In genomic region chr9:100560251-100560890, GRCm38 (mm10) we compare ENCODE assay signal across 17 mouse cellular contexts. TPM values are rescaled to one million over a fixed set of nuclear protein-coding genes. Genes with fewer than 3 reads are reported as not detected.
DNase-seq lines count a peak whose midpoint lies in the region; ATAC-seq and TF ChIP-seq lines count a peak whose summit lies in the region.
"Had no signal": no experiment of that assay in that cellular context is flagged by ENCODE, and none has a peak within 500 bp of the region (broad histone marks: within the 10 kb centered on the region; RNA-seq: fewer than 3 reads in every experiment).

No protein-coding gene starts in this region.

- no peak overlapping the region for H3K27ac ChIP-seq in midbrain, postnatal 0 days (ENCODE audit: low read depth, low read length)
- H3K27ac ChIP-seq in midbrain, embryonic 13.5 days: no peak overlapping the region
- H3K27ac ChIP-seq: embryonic facial prominence, embryonic 13.5 days; hindbrain, embryonic 14.5 days; limb, embryonic 15.5 days; stomach, postnatal 0 days had no signal

- no peaks in the 10 kb centered on the region for H3K9me3 ChIP-seq in midbrain, postnatal 0 days (ENCODE audit: low read length)
- H3K9me3 ChIP-seq in midbrain, embryonic 13.5 days: no peaks in the 10 kb centered on the region
- H3K9me3 ChIP-seq: embryonic facial prominence, embryonic 13.5 days; G1E; limb, embryonic 15.5 days had no signal

- H3K4me3 ChIP-seq in midbrain, postnatal 0 days (ENCODE audit: low read depth, low read length): no peak overlapping the region
- H3K4me3 ChIP-seq in midbrain, embryonic 13.5 days (replicated peaks): no peak overlapping the region
- H3K4me3 ChIP-seq: embryonic facial prominence, embryonic 13.5 days; limb, embryonic 15.5 days had no signal

- ATAC-seq in frontal cortex, adult (ENCODE audit: low TSS enrichment): peak; percentile 96
- ATAC-seq in midbrain, postnatal 0 days (ENCODE audit: low FRiP score): no peak
- no peak for ATAC-seq in midbrain, embryonic 13.5 days

- H3K4me1 ChIP-seq in midbrain, postnatal 0 days (ENCODE audit: insufficient read depth, low read length): no peaks in the 10 kb centered on the region
- no peaks in the 10 kb centered on the region for H3K4me1 ChIP-seq in midbrain, embryonic 13.5 days (replicated peaks)
- H3K4me1 ChIP-seq: limb, embryonic 15.5 days had no signal

- no peak for DNase-seq in frontal cortex, postnatal 10 days (ENCODE audit: low spot score in 2 of 2)
- peak; percentile 36 for DNase-seq in midbrain, postnatal 0 days (ENCODE audit: low spot score)
- DNase-seq in cerebellum, adult 9-11 months: peak; percentile 81
- peak; percentile 85 for DNase-seq in telencephalon, adult 2 months (ENCODE audit: low read depth, low spot score)
- DNase-seq in kidney, adult 18-20 months: no peak
- no peak for DNase-seq in urinary bladder, postnatal 36 days (ENCODE audit: low spot score in 2 of 2)
- DNase-seq: adrenal gland, postnatal 10 days; heart, adult 18-20 months; kidney, adult 11 months; kidney, postnatal 25 days had no signal

- H3K4me2 ChIP-seq in midbrain, postnatal 0 days (ENCODE audit: low read depth, low read length, poor library complexity, severe bottlenecking): no peak overlapping the region
- H3K4me2 ChIP-seq in midbrain, embryonic 13.5 days (replicated peaks): no peak overlapping the region
- H3K4me2 ChIP-seq: embryonic facial prominence, embryonic 13.5 days; hindbrain, embryonic 14.5 days; limb, embryonic 15.5 days had no signal

- H3K9ac ChIP-seq in midbrain, postnatal 0 days (replicated peaks; ENCODE audit: low read length, poor library complexity, severe bottlenecking): no peak overlapping the region
- H3K9ac ChIP-seq in midbrain, embryonic 13.5 days (replicated peaks): no peak overlapping the region
- H3K9ac ChIP-seq: embryonic facial prominence, embryonic 13.5 days; hindbrain, embryonic 14.5 days; limb, embryonic 15.5 days had no signal

- no peak for TF ChIP-seq CTCF in midbrain, postnatal 0 days (IDR thresholded peaks at IDR 0.05)

- H3K36me3 ChIP-seq in midbrain, postnatal 0 days (ENCODE audit: insufficient read depth, low read length): no peaks in the 10 kb centered on the region
- H3K36me3 ChIP-seq in midbrain, embryonic 13.5 days: no peaks in the 10 kb centered on the region
- H3K36me3 ChIP-seq: embryonic facial prominence, embryonic 13.5 days; G1E; limb, embryonic 15.5 days had no signal

- WGBS in midbrain, postnatal 0 days: 90% methylated on average over 10 of the region's 10 CpGs
- 84% methylated on average over 10 of the region's 10 CpGs for WGBS in midbrain, embryonic 13.5 days

- no peaks in the 10 kb centered on the region for H3K27me3 ChIP-seq in midbrain, postnatal 0 days (ENCODE audit: insufficient read depth, low read length)
- no peaks in the 10 kb centered on the region for H3K27me3 ChIP-seq in midbrain, embryonic 13.5 days
- H3K27me3 ChIP-seq: embryonic facial prominence, embryonic 13.5 days; limb, embryonic 15.5 days had no signal

RNA-seq across cellular contexts. Expression of gene Slc35g2, which starts 10.5 kb away (rescaled TPM):
- total RNA-seq in midbrain, postnatal 0 days (2014; rRNA removed): 20.1 and 24.8 TPM in 2 replicates
- 16.7 and 22.1 TPM in 2 replicates for polyA plus RNA-seq in midbrain, postnatal 0 days (2015; fragmentation: Nextera tagmentation; extraction: Ambion mirVana)
- 12.0 and 12.2 TPM in 2 replicates for polyA plus RNA-seq in midbrain, embryonic 13.5 days (2015; fragmentation: Nextera tagmentation; extraction: Ambion mirVana)
- polyA plus RNA-seq: G1E had no signal

RNA-seq across cellular contexts. Expression of gene Nck1, which starts 14.4 kb away (rescaled TPM):
- total RNA-seq in midbrain, postnatal 0 days (2014; rRNA removed): 14.8 and 16.9 TPM in 2 replicates
- 41.3 and 45.6 TPM in 2 replicates for polyA plus RNA-seq in midbrain, postnatal 0 days (2015; fragmentation: Nextera tagmentation; extraction: Ambion mirVana)
- 61.6 and 64.2 TPM in 2 replicates for polyA plus RNA-seq in midbrain, embryonic 13.5 days (2015; fragmentation: Nextera tagmentation; extraction: Ambion mirVana)

RNA-seq across cellular contexts. Expression of gene Stag1, which starts 37.2 kb away (rescaled TPM):
- 31.0 and 43.6 TPM in 2 replicates for total RNA-seq in midbrain, postnatal 0 days (2014; rRNA removed)
- polyA plus RNA-seq in midbrain, postnatal 0 days (2015; fragmentation: Nextera tagmentation; extraction: Ambion mirVana): 21.6 and 23.6 TPM in 2 replicates
- 41.6 and 46.4 TPM in 2 replicates for polyA plus RNA-seq in midbrain, embryonic 13.5 days (2015; fragmentation: Nextera tagmentation; extraction: Ambion mirVana)

Comparison
In these comparisons a context has a peak if more than half of its experiments do, and no peak if none do; other contexts are left out.
1. DNase-seq: peak in midbrain, postnatal 0 days (single experiment), cerebellum, adult 9-11 months (single experiment) and telencephalon, adult 2 months (single experiment); none in frontal cortex, postnatal 10 days (0 of 2), kidney, adult 18-20 months (single experiment) and urinary bladder, postnatal 36 days (0 of 2).